Mouse (Mus musculus) CH12.LX (cell line): ENCODE measurements at regions not wholly inside any gene's neighbourhood (a gene's known extent, or its start where the extent isn't known, plus 50 kb on each side); places are given as distances from the start of the nearest gene placed in this dataset.
"Not testable (repeated sequence)": the region's sequence is repeated elsewhere in the genome, so short reads cannot be mapped to it uniquely, and the experiment has no call there.

Experiments
- DNase-seq: peaks from one replicate; pipeline ENCODE4 v3.0.0-alpha.2; 2013; ENCODE audit errors: extremely low read depth
- H3K27ac ChIP-seq: 2 replicates; pipeline ENCODE4 v1.5.1; 2012; ENCODE audit warnings: low read depth, mild to moderate bottlenecking, control low read depth, moderate library complexity; ENCODE audit not compliant: insufficient read depth
- H3K27me3 ChIP-seq: replicated peaks from 2 replicates; pipeline ENCODE3; 2012; ENCODE audit warnings: inconsistent platforms
- H3K36me3 ChIP-seq, 2 experiments: replicated peaks in 1 of 2; 2 replicates each; pipeline versions ENCODE3 to v1.6.1; 2012; ENCODE audit warnings: inconsistent platforms in 1 of 2, low read length in 1 of 2, mild to moderate bottlenecking in 1 of 2, mixed read lengths in 1 of 2, moderate library complexity in 1 of 2; ENCODE audit not compliant: control insufficient read depth in 1 of 2, insufficient read depth in 1 of 2
- H3K4me1 ChIP-seq, 2 experiments: 2 replicates each; pipeline ENCODE4 v1.6.1; 2012; ENCODE audit warnings: inconsistent platforms in 1 of 2, moderate library complexity in 1 of 2; ENCODE audit not compliant: insufficient read depth in 2 of 2, control insufficient read depth in 1 of 2
- H3K4me2 ChIP-seq: 2 replicates; pipeline ENCODE4 v1.6.1; 2012; ENCODE audit warnings: low read depth, mild to moderate bottlenecking, control low read depth; ENCODE audit not compliant: poor library complexity, insufficient read depth, severe bottlenecking
- H3K4me3 ChIP-seq, 3 experiments: fragments of 150-350 bp in 1 of 3; sonication (generic) in 1 of 3; replicated peaks in 1 of 3; 2 replicates each; pipeline versions ENCODE3 to v1.5.1; 2011 to 2012; ENCODE audit warnings: low read depth in 2 of 3, low read length in 2 of 3, mild to moderate bottlenecking in 2 of 3, moderate library complexity in 2 of 3, control low read depth in 1 of 3, improper control_type of control experiment in 1 of 3, inconsistent platforms in 1 of 3, mixed read lengths in 1 of 3; ENCODE audit not compliant: poor library complexity in 1 of 3
- H3K79me2 ChIP-seq: replicated peaks from 2 replicates; pipeline ENCODE4 v1.6.1; 2012; ENCODE audit warnings: mild to moderate bottlenecking, moderate library complexity; ENCODE audit not compliant: control insufficient read depth, poor library complexity, insufficient read depth, severe bottlenecking; ENCODE audit errors: extremely low read depth
- H3K9ac ChIP-seq: 2 replicates; pipeline ENCODE4 v1.6.1; 2012; ENCODE audit warnings: low read depth, mild to moderate bottlenecking, control low read depth, moderate library complexity; ENCODE audit not compliant: insufficient read depth
- H3K9me3 ChIP-seq: replicated peaks from 2 replicates; pipeline ENCODE3; 2012; ENCODE audit warnings: low read length, inconsistent platforms, mixed read lengths
- E2F4 ChIP-seq: IDR thresholded peaks from 2 replicates; pipeline ENCODE4 v1.6.1; 2011; ENCODE audit warnings: low read depth, low read length, improper control_type of control experiment; ENCODE audit not compliant: insufficient replicate concordance
- ETS1 ChIP-seq: conservative IDR thresholded peaks from 2 replicates; pipeline ENCODE4 v1.6.1; 2012; ENCODE audit warnings: low read depth, mild to moderate bottlenecking, inconsistent platforms, low read length, improper control_type of control experiment, moderate library complexity
- HCFC1 ChIP-seq: IDR thresholded peaks from 2 replicates; pipeline ENCODE4 v1.6.1; 2012; ENCODE audit warnings: low read depth, mild to moderate bottlenecking, inconsistent platforms, low read length, improper control_type of control experiment
- IRF4 ChIP-seq: IDR thresholded peaks from 2 replicates; pipeline ENCODE4 v1.6.1; 2014; ENCODE audit warnings: low read depth, mild to moderate bottlenecking, inconsistent platforms, low read length, improper control_type of control experiment
- JUN ChIP-seq: IDR thresholded peaks from 2 replicates; pipeline ENCODE4 v1.6.1; 2011; ENCODE audit warnings: low read depth, mild to moderate bottlenecking, low read length, improper control_type of control experiment, moderate library complexity; ENCODE audit not compliant: insufficient read depth
- MAZ ChIP-seq: IDR thresholded peaks from 2 replicates; pipeline ENCODE4 v1.6.1; 2012; ENCODE audit warnings: low read depth, mild to moderate bottlenecking, inconsistent platforms, low read length, improper control_type of control experiment, moderate library complexity
- MEF2A ChIP-seq: IDR thresholded peaks from 2 replicates; pipeline ENCODE4 v1.6.1; 2014; ENCODE audit warnings: low read depth, mild to moderate bottlenecking, inconsistent platforms, low read length, improper control_type of control experiment, borderline replicate concordance
- MXI1 ChIP-seq: IDR thresholded peaks from 2 replicates; pipeline ENCODE4 v1.6.1; 2011; ENCODE audit warnings: mild to moderate bottlenecking, low read depth, low read length, improper control_type of control experiment
- MYC ChIP-seq: IDR thresholded peaks from 2 replicates; pipeline ENCODE4 v1.6.1; 2011; ENCODE audit warnings: low read depth, mild to moderate bottlenecking, improper control_type of control experiment, low read length
- POLR2AphosphoS2 ChIP-seq: IDR thresholded peaks from 2 replicates; pipeline ENCODE4 v1.6.1; 2011; ENCODE audit warnings: low read depth, low read length, improper control_type of control experiment
- TBP ChIP-seq: conservative IDR thresholded peaks from 2 replicates; pipeline ENCODE4 v1.6.1; 2011; ENCODE audit warnings: low read depth, low read length, improper control_type of control experiment
- TCF12 ChIP-seq: IDR thresholded peaks from 2 replicates; pipeline ENCODE4 v1.6.1; 2014; ENCODE audit warnings: low read depth, mild to moderate bottlenecking, inconsistent platforms, low read length, improper control_type of control experiment
- USF2 ChIP-seq: conservative IDR thresholded peaks from 2 replicates; pipeline ENCODE4 v1.6.1; 2011; ENCODE audit warnings: low read depth, low read length, improper control_type of control experiment
- ZC3H11A ChIP-seq: IDR thresholded peaks from 2 replicates; pipeline ENCODE4 v1.6.1; 2012; ENCODE audit warnings: low read depth, mild to moderate bottlenecking, inconsistent platforms, low read length, improper control_type of control experiment
- ZKSCAN1 ChIP-seq: IDR thresholded peaks from 2 replicates; pipeline ENCODE4 v1.6.1; 2012; ENCODE audit warnings: low read depth, inconsistent platforms, low read length, improper control_type of control experiment, borderline replicate concordance
- ZMIZ1 ChIP-seq: IDR thresholded peaks from 2 replicates; pipeline ENCODE4 v1.6.1; 2012; ENCODE audit warnings: low read depth, mild to moderate bottlenecking, inconsistent platforms, low read length, improper control_type of control experiment
- dilution Hi-C: fragments of 300-500 bp; cut with MboI; formaldehyde crosslinking; loops from 2 replicates; pipeline ENCODE4 v1.14.3; 2020; ENCODE audit warnings: low sequenced_read_pairs; ENCODE audit not compliant: extremely low pct_unique_long_range_greater_than_20kb, extremely low pct_ligation_motif_present
- in situ Hi-C: fragments of 300-500 bp; cut with MboI; formaldehyde crosslinking; loops from 3 replicates; pipeline ENCODE4 v1.14.3; 2019; ENCODE audit warnings: low sequenced_read_pairs, low pct_ligation_motif_present, low pct_unique_long_range_greater_than_20kb, mixed read lengths

DNA sequence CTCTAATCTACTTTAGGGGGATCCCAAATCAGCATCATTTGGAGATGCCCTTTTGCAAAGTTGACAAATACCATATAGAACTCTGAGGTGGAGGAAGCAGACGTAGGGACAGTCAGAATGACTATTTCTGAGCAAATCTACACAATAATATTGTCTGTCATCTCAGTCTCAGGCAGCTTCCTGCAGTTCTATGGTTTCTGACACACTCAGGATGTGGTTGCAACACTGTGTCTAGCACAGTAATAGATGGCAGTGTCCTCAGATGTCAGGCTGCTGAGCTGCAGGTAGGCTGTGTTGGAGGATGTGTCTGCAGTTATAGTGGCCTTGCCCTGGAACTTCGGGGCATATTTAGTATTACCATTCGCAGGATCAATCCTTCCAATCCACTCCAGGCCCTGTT lies 515.9 kb downstream of the Adam6a start:
- Histone ChIP-seq H3K79me2 (no peaks in the 10 kb centered on the region), H3K9ac (no peak overlapping the region), H3K4me3 (no peak overlapping the region), H3K27me3 (no peaks in the 10 kb centered on the region), H3K4me1 (no peaks in the 10 kb centered on the region), H3K4me2 (no peak overlapping the region), H3K27ac (no peak overlapping the region), H3K36me3 (no peaks in the 10 kb centered on the region), H3K9me3 (no peaks in the 10 kb centered on the region)
- in situ Hi-C loops: no loop called here
- DNase-seq: no peak
- TF ChIP-seq ETS1: no peak
- no peak for TF ChIP-seq HCFC1
- no peak for TF ChIP-seq ZMIZ1
- no peak for TF ChIP-seq MEF2A
- TF ChIP-seq TBP: no peak
- TF ChIP-seq POLR2AphosphoS2: no peak
- TF ChIP-seq USF2: no peak
- no peak for TF ChIP-seq MYC
- TF ChIP-seq IRF4: no peak
- TF ChIP-seq JUN: no peak
- no peak for TF ChIP-seq MXI1
- TF ChIP-seq E2F4: no peak
- TF ChIP-seq TCF12: no peak
- no peak for TF ChIP-seq ZKSCAN1
- no peak for TF ChIP-seq MAZ
- dilution Hi-C loops: no loop called here

DNA sequence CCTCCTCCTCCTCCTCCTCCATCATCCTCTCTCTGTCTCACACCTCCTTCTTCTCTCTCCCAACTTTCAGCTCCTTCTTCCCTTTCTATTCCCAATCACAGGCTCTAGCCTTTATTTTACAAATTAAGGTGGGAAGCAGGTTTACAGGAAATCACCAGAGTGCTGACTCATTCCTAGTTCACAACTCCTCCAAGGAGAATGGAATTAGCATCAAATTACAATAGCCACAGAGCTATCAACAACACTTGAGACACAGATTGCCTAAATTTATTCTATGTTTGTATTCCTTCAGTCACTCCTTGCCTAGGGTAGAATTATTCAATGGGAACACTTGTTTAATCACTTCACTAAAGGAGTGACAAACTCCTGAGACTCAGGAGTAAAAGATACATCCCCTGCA lies 523.5 kb downstream of the Adam6a start:
- Histone ChIP-seq H3K9ac (no peak overlapping the region), H3K4me1 (no peaks in the 10 kb centered on the region), H3K36me3 (no peaks in the 10 kb centered on the region), H3K4me2 (no peak overlapping the region), H3K27ac (no peak overlapping the region), H3K79me2 (no peaks in the 10 kb centered on the region), H3K27me3 (no peaks in the 10 kb centered on the region), H3K9me3 (no peaks in the 10 kb centered on the region), H3K4me3 (no peak overlapping the region)
- no peak for DNase-seq
- dilution Hi-C loops: no loop called here
- in situ Hi-C loops: no loop called here
- TF ChIP-seq ZMIZ1 (no peak), ZC3H11A (no peak)

DNA sequence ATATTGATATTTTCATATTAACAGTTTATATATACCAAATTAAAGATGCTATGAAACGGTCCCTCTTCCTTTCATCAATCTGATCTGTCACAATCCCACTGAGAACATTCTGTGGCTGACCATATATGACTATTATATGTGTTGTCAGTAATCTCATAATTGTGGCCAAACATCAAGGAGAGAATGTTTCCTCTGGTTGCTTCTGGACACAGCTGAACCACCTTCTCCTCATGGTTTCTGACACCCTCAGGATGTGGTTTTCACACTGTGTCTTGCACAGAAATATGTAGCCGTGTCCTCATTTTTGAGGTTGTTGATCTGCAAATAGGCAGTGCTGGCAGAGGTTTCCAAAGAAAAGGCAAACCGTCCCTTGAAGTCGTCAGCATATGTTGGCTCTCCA lies 565.0 kb downstream of the Adam6a start:
- H3K9me3 ChIP-seq, H3K79me2 ChIP-seq, H3K4me2 ChIP-seq, H3K27ac ChIP-seq, in situ Hi-C loops, dilution Hi-C loops, H3K4me3 ChIP-seq, H3K27me3 ChIP-seq, H3K9ac ChIP-seq, DNase-seq, H3K4me1 ChIP-seq, H3K36me3 ChIP-seq: not testable (repeated sequence)
